Mouse (Mus musculus): ENCODE data around the gene Asb1. TPM values are rescaled to one million over a fixed set of nuclear protein-coding genes. Genes with fewer than 3 reads are reported as not detected.

Asb1 gene
- total RNA-seq (2023): 10 to 100 TPM in 1 of 2 experiments, 1 to 10 TPM in 1; 7.7 to 12.5 TPM

GRCm38 (mm10) chr1:91540271-91540826, at the start of gene Asb1:
TSS of gene Asb1 (plus strand) at chr1:91540544.

GRCm38 (mm10) chr1:91494457-91495140, 45.7 kb upstream of the Asb1 start, which contains the start of gene Traf3ip1:
TSS of gene Traf3ip1 (plus strand) at chr1:91494647.

Other genes starting within 250 kb of the Asb1 start
- gene Scly, start 242.2 kb upstream of the Asb1 start, total RNA-seq (2023): 10 to 100 TPM; 20.5 to 22.1 TPM
- not detected for gene Espnl, start 218.5 kb upstream of the Asb1 start, total RNA-seq (2023)
- gene Klhl30, start 189.5 kb upstream of the Asb1 start, total RNA-seq (2023): not detected
- gene Erfe, start 174.1 kb upstream of the Asb1 start, total RNA-seq (2023): not detected
- gene Ilkap, start 141.7 kb upstream of the Asb1 start, total RNA-seq (2023): 10 to 100 TPM; 77.4 to 81.4 TPM
- 10 to 100 TPM; 18.7 to 23.4 TPM for gene Hes6, start 126.5 kb upstream of the Asb1 start, total RNA-seq (2023)
- 10 to 100 TPM; 11.0 to 16.2 TPM for gene Per2, start 81.2 kb upstream of the Asb1 start, total RNA-seq (2023)
- gene Traf3ip1, start 45.9 kb upstream of the Asb1 start, total RNA-seq (2023): 1 to 10 TPM; 4.5 to 4.7 TPM

Measured in monocyte, adult 59 days (primary cell).